Comparison of ENCODE assay signal across 9 mouse cellular contexts in genomic region chr17:45551816-45552451, GRCm38 (mm10). TPM values are rescaled to one million over a fixed set of nuclear protein-coding genes. Genes with fewer than 3 reads are reported as not detected.
DNase-seq lines count a peak whose midpoint lies in the region; ATAC-seq and TF ChIP-seq lines count a peak whose summit lies in the region.
"Had no signal": no experiment of that assay in that cellular context is flagged by ENCODE, and none has a peak within 500 bp of the region (broad histone marks: within the 10 kb centered on the region; RNA-seq: fewer than 3 reads in every experiment).

No protein-coding gene starts in this region.

- peak; percentile 85; the same call in 1 of the 2 replicates for TF ChIP-seq CTCF in small intestine, adult 2 months (IDR thresholded peaks at IDR 0.05; ENCODE audit: extremely low read depth, insufficient read length, insufficient replicate concordance, low read depth, low read length)

- no peaks in the 10 kb centered on the region for H3K36me3 ChIP-seq in kidney, embryonic 15.5 days
- H3K36me3 ChIP-seq in small intestine, adult 2 months (ENCODE audit: control insufficient read depth, insufficient read depth, low read length): no peaks in the 10 kb centered on the region
- H3K36me3 ChIP-seq: limb, embryonic 13.5 days had no signal

- peak; percentile 76 for DNase-seq in kidney, adult 11 months
- DNase-seq in brain, adult 2 months (ENCODE audit: low read depth, low spot score): peak; percentile 89
- peak; percentile 32 for DNase-seq in fibroblast of lung, adult 2 months (ENCODE audit: low read depth)
- peak; percentile 78 to 85 for DNase-seq in heart, postnatal 36 days
- peak; percentile 81 to 87 for DNase-seq in layer of hippocampus, postnatal 14 days (ENCODE audit: low spot score in 2 of 2)
- peak; percentile 65 to 85 for DNase-seq in lung, postnatal 4 days

- H3K4me3 ChIP-seq in kidney, embryonic 15.5 days (replicated peaks): no peak overlapping the region
- H3K4me3 ChIP-seq in small intestine, adult 2 months (ENCODE audit: low read depth, low read length): no peak overlapping the region
- H3K4me3 ChIP-seq: limb, embryonic 13.5 days had no signal

- ATAC-seq in kidney, embryonic 15.5 days (replicated peaks; ENCODE audit: low FRiP score): no peak

- no peak overlapping the region for H3K4me2 ChIP-seq in kidney, embryonic 15.5 days
- H3K4me2 ChIP-seq: limb, embryonic 13.5 days had no signal

- H3K9me3 ChIP-seq in kidney, embryonic 15.5 days (replicated peaks): no peaks in the 10 kb centered on the region
- H3K9me3 ChIP-seq: limb, embryonic 13.5 days had no signal

- WGBS in kidney, embryonic 15.5 days: 5% methylated on average over 8 of the region's 8 CpGs
- 10% methylated on average over 8 of the region's 8 CpGs for WGBS in small intestine, adult 2 months

- peaks cover 61% of the 10 kb centered on the region for H3K27me3 ChIP-seq in kidney, embryonic 15.5 days
- H3K27me3 ChIP-seq in small intestine, adult 2 months (ENCODE audit: control insufficient read depth, insufficient read depth, low read length): peaks cover 42% of the 10 kb centered on the region

- H3K4me1 ChIP-seq in kidney, embryonic 15.5 days: peaks cover 32% of the 10 kb centered on the region
- H3K4me1 ChIP-seq in small intestine, adult 2 months (ENCODE audit: control insufficient read depth, insufficient read depth, insufficient read length, low read length): peaks cover 3% of the 10 kb centered on the region

- TF ChIP-seq POLR2A in small intestine, adult 2 months (IDR thresholded peaks at IDR 0.05; ENCODE audit: low read depth, low read length): no peak

- no peak overlapping the region for H3K9ac ChIP-seq in kidney, embryonic 15.5 days
- H3K9ac ChIP-seq: limb, embryonic 13.5 days had no signal

- no peak overlapping the region for H3K27ac ChIP-seq in kidney, embryonic 15.5 days
- H3K27ac ChIP-seq in small intestine, adult 2 months (ENCODE audit: insufficient read depth, low read depth, low read length): no peak overlapping the region
- H3K27ac ChIP-seq: limb, embryonic 13.5 days had no signal

- intact Hi-C loops in heart, postnatal 36 days (cut with DNase I): loop anchor here (1.0 kb wide), 2 partner anchors 36 to 74 kb away; no protein-coding TSS in a partner anchor

RNA-seq across cellular contexts. Expression of gene Tmem151b, which starts 2.5 kb away (rescaled TPM):
- polyA plus RNA-seq in kidney, embryonic 15.5 days (2015; fragmentation: Nextera tagmentation; extraction: Ambion mirVana): 3.1 and 3.4 TPM in 2 replicates
- total RNA-seq in heart, postnatal 36 days (2021): under 1 TPM in 1 of 2 experiments, not detected in 1; 0.08 TPM
- 100 to 1,000 TPM; 106 to 107 TPM for total RNA-seq in layer of hippocampus, postnatal 14 days (2021)
- 0.53 and 0.94 TPM in 2 replicates for polyA plus RNA-seq in small intestine, adult 2 months (2012; rRNA removed)

RNA-seq across cellular contexts. Expression of gene Nfkbie, which starts 3.6 kb away (rescaled TPM):
- 5.3 and 5.7 TPM in 2 replicates for polyA plus RNA-seq in kidney, embryonic 15.5 days (2015; fragmentation: Nextera tagmentation; extraction: Ambion mirVana)
- 1 to 10 TPM; 1.4 to 1.5 TPM for total RNA-seq in heart, postnatal 36 days (2021)
- total RNA-seq in layer of hippocampus, postnatal 14 days (2021): 1 to 10 TPM; 3.4 to 3.6 TPM
- polyA plus RNA-seq in small intestine, adult 2 months (2012; rRNA removed): 4.6 and 6.2 TPM in 2 replicates

RNA-seq across cellular contexts. Expression of gene Slc35b2, which starts 11.7 kb away (rescaled TPM):
- polyA plus RNA-seq in kidney, embryonic 15.5 days (2015; fragmentation: Nextera tagmentation; extraction: Ambion mirVana): 142 TPM in 2 replicates
- total RNA-seq in heart, postnatal 36 days (2021): 10 to 100 TPM; 27.6 to 32.7 TPM
- 10 to 100 TPM; 47.3 to 52.8 TPM for total RNA-seq in layer of hippocampus, postnatal 14 days (2021)
- polyA plus RNA-seq in small intestine, adult 2 months (2012; rRNA removed): 98.2 and 105 TPM in 2 replicates

RNA-seq across cellular contexts. Expression of gene Hsp90ab1, which starts 21.1 kb away (rescaled TPM):
- 1,881 and 1,940 TPM in 2 replicates for polyA plus RNA-seq in kidney, embryonic 15.5 days (2015; fragmentation: Nextera tagmentation; extraction: Ambion mirVana)
- 1,000 to 10,000 TPM; 1,126 to 1,337 TPM for total RNA-seq in heart, postnatal 36 days (2021)
- total RNA-seq in layer of hippocampus, postnatal 14 days (2021): 1,000 to 10,000 TPM; 1,658 to 1,733 TPM
- 93.8 and 157 TPM in 2 replicates for polyA plus RNA-seq in small intestine, adult 2 months (2012; rRNA removed)

RNA-seq across cellular contexts. Expression of gene Tcte1, which starts 28.7 kb away (rescaled TPM):
- polyA plus RNA-seq in kidney, embryonic 15.5 days (2015; fragmentation: Nextera tagmentation; extraction: Ambion mirVana): 0.14 and 0.22 TPM in 2 replicates
- not detected for total RNA-seq in heart, postnatal 36 days (2021)
- 1 to 10 TPM in 1 of 2 experiments, under 1 TPM in 1; 0.88 to 1.1 TPM for total RNA-seq in layer of hippocampus, postnatal 14 days (2021)
- polyA plus RNA-seq in small intestine, adult 2 months (2012; rRNA removed): 0.04 TPM in 2 replicates

Comparison
In these comparisons a context has a peak if more than half of its experiments do, and no peak if none do; other contexts are left out.
1. DNase-seq: peak in every context shown above with its lines; median percentile 89 in brain, adult 2 months; 84 in layer of hippocampus, postnatal 14 days; 82 in heart, postnatal 36 days; 76 in kidney, adult 11 months; 75 in lung, postnatal 4 days; 32 in fibroblast of lung, adult 2 months.
2. RNA of gene Tmem151b, which starts 2.5 kb away (total RNA-seq): 106 to 107 TPM in layer of hippocampus, postnatal 14 days; 0.08 TPM in heart, postnatal 36 days; every median in the first group is over 10 times any median in the second.